Mouse (Mus musculus) right cerebral cortex, postnatal 4 days (tissue): ENCODE measurements around the gene Slc6a13.
A peak's percentile ranks its signal among the peaks of the same experiment; 100 is the strongest.

ENCODE experiments used
- DNase-seq: peaks from one replicate; pipeline ENCODE4 v3.0.0-alpha.2; 2022

Gene Slc6a13

DNA sequence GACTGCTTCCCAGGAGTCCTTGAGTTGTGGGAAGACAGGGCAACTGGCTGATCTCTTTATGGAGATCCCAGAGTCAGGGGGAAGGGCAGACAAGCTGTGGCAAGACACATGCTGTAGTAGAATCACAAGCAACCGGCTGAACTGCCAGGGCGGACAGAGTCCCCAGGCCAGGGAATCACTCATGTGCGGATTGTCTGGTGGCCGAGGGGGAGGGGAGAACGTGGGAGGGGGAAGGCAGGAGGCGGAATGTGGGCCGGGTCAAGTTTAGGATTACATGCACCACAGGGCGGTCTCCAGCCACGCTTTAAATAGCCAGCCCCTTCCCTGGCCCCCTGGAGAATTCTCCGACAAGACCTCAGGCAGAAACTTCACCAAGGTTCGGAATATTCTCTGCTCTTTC lies at the start of gene Slc6a13:
TSS of gene Slc6a13 (plus strand) at position 274 of the 400 bp plus-strand sequence.
- no peak for DNase-seq

DNA sequence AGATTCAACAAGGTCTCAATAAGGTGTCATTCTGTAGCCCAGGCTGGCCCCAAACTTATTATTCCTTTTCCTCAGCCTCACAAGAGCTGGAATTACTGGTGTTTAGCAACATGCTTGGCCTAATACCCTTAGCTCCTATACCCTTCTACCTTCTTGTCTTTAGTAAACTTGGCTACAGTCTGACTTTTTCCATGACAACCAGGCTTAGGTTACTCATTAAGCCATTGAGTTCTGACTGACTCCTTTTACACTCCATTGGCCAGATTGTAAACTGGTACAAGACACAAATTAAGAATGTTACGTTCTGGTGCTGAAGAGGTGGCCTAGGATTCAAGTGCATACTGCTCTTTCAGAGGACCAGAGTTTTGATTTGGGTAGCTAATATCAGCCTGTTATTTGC lies 49.6 kb upstream of the Slc6a13 start:
- DNase-seq, result no peak

DNA sequence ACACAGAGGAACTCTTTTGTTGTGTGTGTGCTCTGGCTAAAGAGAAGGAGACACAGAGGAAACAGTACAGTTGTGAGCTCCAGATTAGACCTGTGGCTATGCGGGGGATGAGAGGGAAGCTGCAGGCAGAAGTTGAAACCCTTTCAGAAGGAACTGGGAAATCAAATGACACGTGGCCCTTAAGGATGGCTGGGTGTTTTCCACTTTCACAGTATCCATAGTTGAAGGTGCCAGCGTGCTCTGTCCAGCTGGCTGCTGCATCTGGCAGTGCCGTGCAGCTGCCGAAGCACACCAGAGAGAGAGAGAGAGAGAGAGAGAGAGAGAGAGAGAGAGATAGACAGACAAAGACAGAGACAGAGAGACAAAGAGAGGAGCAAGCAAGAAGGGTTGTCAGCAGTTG lies 48.8 kb upstream of the Slc6a13 start:
- no peak for DNase-seq

DNA sequence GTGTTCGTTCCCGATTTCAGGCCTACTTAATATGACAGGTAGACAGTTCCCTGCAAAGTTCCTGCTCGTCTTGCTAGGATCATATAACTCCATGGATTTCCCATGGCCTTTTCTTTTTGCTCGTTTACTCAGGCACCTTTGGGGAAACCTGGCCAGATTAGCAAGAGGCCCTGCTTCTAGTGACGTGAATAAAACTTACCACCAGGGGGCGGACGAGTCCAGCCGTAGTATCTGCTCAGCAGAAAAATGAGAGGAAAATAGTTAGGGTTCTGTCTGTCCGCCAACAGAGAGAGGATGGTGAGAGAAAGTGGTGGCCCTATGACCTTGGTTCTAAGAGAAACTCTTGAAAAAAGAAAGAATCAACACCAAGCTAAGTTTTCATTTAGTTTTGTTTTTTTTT lies 39.5 kb upstream of the Slc6a13 start:
- peak; percentile 86 for DNase-seq

DNA sequence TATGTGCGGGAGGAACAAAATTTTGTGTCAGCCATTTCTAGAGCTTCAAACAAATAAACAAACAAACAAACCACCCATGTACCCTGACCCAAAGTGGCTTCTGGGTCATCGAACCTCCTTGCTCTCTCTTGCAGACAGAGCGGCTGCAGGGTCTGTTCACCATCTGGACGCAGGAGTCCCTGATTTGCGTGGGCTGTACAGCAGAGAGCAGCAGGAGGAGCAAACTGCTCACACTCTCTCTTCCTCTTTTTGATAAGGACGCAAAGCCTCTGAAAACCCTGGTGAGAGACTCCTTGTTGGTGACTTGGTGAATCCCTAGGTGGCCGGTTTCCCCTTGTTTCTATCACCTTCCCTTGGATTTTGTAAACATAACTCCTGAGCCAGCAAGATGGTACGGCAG lies 38.8 kb upstream of the Slc6a13 start:
- DNase-seq, result no peak

DNA sequence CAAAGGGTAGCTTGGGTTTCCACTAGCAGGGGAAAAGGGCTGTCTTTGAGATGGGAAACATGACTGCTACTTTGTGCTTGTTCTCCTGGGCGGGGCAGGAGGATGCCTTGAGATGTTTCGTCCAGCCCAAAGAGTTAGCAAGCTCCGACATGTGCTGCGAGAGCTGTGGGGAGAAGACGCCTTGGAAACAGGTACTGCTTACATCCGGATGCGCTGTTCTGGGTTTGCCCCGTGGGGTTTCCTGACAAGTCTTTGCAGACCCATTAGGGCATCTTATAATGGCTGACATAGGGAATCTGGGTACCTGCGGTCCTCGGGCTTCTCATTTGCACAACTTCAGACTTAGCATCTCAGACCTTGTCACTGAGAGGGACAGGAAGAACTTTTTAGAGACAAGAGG lies 38.0 kb upstream of the Slc6a13 start:
- no peak for DNase-seq

DNA sequence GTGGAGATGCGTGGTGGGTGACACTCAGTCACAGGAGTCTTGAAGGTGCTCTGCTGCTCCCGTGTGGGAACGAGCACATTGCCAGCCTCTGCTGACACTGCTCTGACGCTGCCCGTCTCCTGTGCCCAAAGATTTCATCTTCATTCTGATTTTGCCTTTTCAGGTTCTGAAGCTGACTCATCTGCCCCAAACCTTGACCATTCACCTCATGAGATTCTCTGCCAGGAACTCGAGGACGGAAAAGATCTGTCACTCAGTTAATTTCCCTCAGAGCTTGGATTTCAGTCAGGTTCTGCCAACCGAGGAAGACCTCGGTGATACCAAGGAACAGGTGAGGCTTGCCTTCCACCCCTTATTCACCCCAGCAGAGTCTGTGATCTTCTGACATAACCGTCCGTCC lies 37.5 kb upstream of the Slc6a13 start:
- DNase-seq, result no peak

DNA sequence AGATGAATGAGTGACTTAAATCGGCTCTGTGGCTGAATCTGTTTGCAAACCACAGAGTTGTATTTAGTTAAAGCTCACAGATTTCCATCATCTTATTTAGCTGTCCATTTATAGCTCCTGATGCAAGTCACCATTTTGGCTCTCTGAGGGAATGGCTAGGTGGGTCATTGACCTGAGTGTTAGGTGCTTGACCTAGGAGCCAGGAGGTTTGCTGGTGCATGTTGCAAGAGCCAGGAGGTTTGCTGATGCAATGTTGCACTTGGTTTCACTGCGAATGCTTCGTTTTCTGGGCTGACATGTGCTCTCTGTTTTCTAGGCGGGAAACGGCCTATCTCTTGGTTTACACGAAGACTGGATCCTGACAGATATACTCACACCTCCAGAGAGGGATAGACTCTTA lies 29.9 kb upstream of the Slc6a13 start:
- DNase-seq, result no peak

DNA sequence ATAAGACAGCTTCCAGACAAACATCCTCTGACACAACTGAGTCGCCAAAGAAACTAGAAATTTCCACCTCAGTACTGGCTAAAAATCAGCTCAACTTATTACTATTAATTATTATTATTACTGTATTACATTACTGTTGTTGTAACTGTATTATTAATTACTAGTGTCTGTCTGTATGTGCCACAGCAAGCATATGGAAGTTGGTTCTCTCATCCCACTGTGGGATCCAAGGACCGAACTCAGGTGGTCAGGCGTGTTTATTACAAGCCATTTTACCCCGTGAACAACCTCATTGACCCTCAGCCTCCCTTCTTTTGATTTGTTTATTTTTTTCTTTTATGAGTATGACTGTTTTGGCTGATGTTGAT lies 28.3 kb upstream of the Slc6a13 start:
- no peak for DNase-seq

DNA sequence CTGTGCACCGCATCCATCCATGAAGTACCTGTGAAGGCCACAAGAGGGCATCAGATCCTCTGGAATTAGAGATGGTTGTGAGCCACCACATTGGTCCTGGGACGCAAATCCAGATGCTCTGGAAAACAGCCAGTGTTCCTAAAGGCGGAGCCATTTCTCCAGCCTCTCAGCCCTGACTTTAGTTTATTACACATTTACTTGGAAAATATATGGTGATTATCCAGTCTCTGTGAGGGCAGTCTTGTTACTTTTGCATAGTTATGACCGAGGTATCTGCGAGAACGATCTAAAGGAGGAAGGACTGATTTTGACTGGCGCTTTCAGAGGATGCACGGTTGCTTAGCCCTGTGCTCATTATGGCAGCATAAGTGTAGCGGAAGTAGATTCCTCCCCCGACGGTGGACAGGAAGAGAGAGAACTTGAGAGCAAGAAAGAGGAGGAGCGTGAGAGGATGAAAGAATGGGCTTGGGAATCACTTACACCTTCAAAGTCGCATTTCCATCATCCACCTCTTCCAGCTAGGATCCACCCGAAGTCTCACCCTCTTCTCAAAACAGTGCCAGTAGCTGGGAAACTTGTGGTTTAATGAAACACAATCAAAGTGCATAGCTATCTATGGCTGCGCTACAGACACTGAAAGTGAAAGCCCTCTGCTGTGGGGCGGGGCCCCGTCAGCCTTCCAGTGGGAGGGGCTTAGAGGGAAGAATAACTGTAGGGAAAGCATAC lies 27.8 kb upstream of the Slc6a13 start:
- DNase-seq, result peak; percentile 81

DNA sequence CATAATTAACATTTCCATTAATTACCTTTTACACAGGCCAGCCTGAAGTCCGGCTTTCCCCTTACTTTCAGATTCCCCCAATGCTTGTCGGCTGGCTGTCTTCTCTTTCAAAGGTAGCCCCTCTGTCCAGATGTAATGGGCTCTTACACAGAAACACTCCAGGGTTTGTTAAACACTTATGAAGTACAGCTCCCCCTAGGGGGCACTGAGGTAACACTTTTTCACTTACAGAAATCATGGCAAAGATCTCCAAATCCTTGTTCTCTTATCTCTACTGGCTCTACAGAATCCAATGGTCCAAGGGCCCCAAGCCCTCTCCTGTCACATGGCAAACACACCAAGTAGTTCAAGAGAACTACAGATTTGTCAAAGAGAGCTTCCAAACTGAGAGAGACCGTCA lies 25.7 kb upstream of the Slc6a13 start:
- peak; percentile 10 for DNase-seq

DNA sequence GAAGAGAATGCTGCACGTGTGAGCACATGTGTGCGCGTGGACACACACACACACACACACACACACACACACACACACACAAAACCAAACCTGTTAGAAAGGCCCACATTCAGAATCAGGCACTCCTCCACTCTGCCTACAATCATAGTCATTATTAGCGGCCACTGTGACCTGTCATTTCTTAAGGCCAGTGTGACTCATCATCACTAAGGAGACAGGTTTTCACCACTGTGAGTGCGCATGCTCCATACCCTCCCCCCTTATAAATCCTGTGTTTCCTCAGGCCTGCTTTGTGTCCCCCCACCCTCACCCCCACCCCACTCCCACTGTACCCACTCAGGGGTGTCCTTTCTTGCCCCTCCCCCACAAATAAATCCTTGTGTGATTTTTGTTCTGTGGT lies 15.9 kb upstream of the Slc6a13 start:
- no peak for DNase-seq

DNA sequence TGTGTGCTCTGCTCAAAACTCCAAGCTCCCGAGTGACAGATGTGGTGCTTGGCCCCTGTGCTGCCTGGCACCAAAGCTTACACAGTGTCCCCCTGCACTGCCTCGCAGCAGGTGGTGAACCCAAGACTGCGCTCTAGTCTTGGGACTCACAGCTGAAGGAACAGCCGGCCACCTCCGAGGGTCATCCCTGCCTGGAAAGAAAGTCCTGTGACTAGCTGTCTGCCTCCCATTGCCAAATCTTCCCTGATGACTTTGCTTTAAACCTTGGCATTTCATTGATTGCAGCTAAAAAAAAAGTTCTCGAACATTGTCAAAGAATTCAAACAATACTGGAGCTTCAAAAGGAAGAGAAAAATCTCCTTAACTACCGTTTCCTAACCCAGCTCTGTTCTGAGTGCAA lies 710 bp upstream of the Slc6a13 start:
- no peak for DNase-seq

DNA sequence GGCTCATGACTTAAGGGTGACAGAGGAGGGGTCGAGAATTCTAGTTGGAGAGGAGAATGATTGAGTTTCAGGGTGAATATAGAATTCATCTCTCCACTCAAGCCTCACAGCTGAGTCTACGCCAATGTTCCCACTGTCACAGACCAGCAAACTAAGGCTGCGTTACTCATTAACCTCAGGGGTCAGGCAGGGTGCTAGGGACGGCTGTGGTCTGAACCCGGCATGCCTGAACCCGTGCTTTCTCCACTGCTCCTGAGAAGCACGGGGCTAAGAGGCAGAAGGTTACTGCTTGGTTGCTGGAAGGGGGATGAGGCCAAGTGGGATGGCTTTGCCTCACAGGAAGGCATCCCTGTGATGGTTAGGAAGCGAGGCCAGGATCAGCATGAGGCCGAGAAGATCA lies 477 bp downstream of the Slc6a13 start:
- no peak for DNase-seq

DNA sequence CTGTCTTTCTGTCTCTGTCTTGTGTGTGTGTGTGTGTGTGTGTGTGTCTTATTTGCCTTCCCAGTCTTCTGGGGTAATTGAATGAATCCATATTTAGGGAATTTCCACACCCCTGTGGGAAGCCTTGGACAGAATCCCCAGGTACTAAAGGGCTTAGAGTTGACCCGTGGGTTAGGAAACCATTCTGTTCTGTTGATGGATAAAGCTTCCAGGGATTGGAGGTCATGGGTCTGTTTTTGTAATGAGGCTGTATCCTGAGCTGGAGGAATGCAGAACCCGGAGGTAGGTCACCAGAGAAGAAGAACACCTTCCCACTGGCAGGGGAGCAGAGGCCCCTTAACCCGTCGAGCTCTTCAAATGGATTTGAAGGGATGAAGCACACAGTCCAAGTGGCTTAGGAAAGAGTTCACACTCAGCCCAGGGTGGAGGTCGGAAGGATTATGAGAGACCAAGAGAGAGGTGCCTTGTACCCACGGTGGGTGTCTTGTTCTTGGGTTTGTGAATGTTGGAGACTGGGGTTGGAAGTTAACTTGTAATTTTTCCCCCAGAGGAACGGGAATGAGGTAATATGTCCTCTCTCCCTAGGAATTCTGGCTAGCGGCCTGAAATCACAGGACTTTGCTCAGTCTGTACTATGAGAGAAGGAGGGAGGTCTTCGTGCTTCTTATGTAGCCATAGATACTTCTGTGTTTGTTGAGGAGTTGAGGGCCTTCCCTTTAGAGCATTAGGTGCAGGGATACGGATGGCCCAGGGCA lies 3.6 kb downstream of the Slc6a13 start:
- no peak for DNase-seq

DNA sequence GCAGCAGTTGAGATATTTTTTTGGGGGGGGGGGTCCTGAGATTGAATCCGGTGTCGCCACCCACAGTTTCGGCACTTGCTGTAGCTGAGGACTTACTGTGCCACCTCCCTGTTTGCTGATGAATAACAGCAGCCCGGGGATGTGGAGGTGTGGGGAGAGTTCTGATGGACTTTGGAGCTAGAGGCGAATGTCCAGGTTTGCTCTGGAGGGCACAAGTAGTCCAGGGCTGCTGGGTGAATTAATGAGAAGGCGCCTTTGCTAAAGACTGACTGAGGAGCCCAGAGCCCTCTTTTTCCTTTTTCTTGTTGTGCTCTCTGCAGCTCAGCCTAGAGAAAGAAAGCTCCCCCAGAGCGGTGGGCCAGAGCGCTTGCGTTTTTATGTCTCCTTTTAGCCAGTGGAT lies 4.6 kb downstream of the Slc6a13 start:
- no peak for DNase-seq

DNA sequence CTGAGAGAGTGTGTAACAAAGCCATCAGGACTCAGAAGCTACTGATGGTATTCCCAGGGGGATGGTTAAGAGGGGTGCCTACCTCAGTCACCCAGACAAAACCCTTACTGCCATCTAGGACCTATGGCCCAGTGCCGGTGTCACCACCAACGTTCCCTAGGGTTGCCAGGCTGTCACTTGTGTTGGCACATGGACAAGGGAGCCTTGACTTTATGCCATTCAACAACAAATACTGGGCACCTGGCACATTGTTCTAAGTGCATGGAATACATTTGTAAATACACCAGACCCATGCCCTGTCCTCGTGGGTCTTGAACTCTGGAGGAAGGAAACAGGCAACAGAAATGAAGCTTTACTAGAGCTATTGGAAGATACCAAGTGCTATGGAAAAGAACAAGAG lies 5.5 kb downstream of the Slc6a13 start:
- DNase-seq, result no peak

DNA sequence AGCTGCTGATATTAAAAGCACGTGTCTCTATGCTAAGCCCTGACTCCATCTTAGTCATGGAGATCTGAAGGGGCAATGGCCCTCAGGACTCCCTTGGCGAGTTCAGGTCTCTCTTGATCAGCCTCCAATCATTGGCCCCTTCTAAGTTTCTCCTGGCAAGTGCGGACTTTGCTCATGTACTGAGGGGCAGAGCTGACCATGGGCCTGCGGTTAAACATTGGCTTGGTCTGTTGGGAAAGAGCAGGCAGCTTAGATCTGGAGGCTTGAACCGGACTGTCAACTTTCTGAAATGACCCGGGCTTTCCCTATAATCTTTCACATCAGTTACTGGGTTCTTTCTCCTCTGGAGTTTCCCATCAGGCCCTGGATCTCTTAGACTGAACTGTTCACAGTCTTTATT lies 11.0 kb downstream of the Slc6a13 start:
- no peak for DNase-seq

DNA sequence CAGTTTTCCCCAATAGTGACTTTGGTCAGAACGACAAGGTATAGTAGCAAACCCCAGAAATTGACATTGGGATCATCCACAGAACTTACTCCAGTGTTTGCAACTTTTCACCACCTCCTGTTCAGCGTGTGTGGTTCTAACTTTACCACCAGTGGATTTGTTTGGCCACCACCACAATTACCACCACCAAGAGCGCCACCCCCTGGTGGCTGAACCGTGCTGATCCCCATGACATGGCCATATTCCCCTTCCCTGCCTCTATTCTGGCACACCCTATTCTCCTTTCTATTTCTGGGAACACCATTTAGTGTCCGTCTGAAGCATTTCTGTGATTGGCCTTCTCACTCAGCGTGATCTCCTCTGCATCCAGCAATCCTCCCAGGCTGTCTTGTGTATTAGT lies 19.1 kb downstream of the Slc6a13 start:
- no peak for DNase-seq

DNA sequence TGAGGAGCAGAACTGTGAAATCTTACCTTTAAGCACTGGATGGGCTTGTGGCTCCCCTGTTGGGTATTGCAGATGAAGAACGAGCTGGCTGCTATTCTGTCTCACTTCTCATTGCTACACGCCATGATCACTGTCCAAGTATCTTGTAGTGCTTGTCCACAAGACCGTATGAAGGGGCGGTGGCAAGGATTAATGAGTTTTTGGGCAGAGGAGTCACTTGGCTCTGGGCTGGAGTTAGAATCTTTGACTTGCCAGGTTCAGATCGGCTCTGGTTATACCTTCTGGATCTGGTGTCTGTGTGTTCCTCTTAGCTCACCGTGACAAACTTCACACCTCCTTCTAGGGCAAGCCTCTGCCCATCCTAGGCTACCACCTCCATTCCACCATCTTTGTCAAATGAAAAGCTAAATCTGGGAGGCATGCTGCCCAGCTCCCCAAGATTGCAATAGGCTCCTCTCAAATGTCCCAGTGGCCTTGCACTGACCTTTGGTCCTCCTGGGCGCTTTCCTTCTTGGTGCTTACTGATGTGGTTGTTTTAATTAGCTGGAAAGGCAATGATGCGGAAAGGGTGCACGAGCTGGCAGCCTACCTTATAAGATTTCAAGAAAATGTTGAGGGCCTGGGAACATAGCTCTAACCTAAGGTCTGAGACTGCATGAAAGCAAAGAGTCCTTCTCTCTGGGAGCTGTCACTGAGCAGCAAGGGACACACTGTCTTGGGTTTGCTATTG lies 22.5 kb downstream of the Slc6a13 start:
- DNase-seq, result no peak

DNA sequence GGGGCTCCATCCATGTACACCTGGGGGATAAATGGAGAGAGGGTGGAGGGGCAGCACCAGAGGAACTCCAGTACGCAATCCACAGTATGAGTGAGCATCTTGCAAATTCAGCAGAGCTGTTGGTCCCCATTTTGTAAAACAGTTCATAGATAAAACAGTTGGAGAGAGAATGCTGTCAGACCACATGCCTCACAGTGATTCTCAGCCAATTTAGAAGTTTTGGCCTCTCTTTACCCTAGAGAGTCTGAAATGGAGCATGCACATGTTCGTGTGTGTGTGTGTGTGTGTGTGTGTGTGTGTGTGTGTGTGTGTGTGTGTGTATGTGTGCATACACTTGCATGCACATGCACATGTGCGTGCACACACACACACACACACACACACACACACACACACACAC lies 25.3 kb downstream of the Slc6a13 start:
- no peak for DNase-seq

DNA sequence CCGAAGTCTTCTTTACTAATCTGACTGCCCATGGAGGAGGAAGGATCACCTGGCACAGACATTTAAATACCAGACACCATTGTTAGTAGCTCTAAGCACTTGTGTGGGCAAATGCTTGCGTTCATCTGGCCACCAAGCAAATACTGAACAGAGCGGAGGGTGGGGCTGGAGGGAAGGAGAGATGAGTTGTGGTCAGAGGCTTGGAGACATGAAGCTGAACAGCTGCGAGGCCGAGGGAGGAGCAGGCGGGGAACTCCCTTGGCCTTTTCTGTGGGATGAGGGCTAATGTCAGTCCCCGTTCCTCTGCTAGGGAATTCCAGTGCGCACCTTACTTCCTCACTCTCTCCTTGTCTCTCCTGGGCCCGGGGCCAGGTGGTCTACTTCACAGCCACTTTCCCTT lies 25.7 kb downstream of the Slc6a13 start:
- DNase-seq, result no peak

DNA sequence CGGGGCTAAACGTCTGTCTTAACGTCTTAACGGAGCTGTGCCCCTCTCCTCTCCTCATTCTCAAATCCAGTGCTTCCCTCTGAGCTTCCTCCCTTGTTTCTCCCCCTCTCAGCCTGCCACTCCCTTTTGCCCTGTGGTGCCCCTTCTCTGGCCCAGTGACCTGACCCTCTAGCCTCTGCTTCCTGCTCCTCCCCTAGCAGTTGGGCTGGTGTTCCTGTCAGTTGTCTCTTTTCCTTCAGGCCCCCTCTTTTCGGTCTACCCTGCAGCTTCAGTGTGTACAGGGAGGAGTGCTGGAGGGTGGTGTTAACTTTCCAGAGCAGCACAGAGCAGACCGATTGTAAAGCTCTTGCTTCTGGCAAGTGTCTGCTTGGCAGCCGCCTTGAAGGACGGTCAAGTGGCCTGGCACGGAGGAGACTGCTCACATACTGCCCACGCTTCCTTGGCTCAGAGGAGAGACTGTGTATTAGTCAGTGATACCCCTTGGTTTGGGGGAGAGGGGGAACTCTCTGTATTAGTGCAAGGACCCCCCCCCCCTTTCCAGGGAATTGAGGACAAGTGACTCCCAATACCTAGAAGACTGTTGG lies 26.6 kb downstream of the Slc6a13 start:
- DNase-seq, result no peak

DNA sequence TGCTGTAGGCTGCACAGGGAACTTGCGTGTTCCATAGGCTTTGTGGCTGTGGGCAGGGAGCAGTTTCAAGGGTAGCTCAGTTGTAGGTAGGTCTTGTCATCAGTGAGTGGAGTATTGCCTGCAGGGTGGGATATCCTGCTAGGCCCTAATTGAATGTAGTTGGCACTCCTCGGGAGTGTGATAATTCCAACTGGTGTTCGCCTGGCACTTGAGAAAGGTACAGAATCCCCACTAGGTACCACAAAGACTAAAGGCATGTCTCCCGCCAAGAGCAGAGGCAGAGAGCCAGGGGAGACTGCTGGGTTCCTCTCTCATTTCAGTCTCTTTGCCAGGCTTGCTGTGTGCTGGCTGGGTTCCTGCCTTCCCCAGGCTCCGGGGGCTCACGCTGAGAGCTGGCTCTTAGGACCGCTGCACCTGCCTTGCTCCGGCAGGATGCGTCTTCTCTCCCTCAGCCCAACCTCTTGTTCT lies 28.4 kb downstream of the Slc6a13 start:
- peak; percentile 66 for DNase-seq
